Mouse (Mus musculus) monocyte, adult 2 months (primary cell): ENCODE data around the gene Dlg2.
A peak's percentile ranks its signal among the peaks of the same experiment; 100 is the strongest.

Experiments used
- DNase-seq, 2 experiments: peaks; one replicate each; pipeline ENCODE4 v3.0.0; 2022; ENCODE audit warnings: low spot score in 2 of 2, low read depth in 1 of 2

Gene Dlg2

DNA sequence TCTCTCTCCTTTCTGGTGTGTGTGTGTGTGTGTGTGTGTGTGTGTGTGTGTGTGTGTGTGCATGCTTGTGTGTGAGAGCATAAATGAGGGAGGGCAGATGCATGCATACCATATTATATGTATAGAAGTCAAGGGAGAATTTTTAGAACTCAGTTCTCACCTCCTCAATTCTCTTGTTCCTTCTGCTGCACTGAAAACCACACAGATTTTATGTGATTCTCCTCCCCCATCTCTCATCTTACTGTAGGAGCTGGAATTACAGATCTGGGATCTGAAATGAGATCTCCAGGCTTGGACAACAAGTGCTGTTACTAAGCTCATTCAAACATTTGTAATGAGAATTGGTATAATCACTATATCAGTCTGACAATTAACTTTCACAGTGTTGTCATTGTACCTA is 1081.1 kb downstream of the Dlg2 start:
- DNase-seq: no peak

DNA sequence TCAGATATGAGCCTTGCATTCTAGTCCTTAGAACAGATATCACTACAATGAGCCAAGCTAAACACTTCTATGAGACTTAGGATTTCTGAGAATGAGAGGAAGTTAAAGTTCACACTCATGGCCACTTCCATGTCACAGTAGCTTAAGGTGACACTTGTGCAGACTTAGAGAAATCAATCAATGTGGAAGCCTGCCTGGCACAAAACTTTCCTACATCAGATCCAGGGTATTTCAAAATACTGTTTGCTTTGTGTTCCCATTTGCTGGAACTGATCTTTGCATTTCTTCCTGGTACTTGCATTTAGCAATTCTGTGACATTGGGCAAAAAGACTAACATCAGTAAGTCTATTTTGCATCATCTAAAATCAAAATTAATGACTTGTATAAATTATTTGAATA is 1091.0 kb downstream of the Dlg2 start:
- no peak for DNase-seq

DNA sequence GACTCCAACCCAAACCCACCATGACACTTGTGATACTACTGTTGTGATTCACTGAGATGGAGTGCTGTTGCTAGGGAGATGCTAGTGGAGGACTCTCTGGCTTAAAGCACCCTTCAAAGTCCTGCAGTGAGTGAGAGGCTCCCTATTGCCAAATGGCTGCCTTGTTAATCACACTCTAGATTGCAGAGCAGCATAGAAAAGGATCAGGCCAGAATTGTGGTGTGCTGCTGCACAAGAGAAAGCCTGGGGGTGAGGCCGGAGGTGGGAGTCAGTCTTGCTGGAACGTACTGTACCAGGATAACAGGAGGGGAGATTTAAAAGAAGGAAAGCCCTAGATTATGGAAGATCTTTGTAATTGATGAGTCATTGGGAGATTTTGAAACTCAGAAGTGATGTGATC is 1094.5 kb downstream of the Dlg2 start:
- DNase-seq: no peak

DNA sequence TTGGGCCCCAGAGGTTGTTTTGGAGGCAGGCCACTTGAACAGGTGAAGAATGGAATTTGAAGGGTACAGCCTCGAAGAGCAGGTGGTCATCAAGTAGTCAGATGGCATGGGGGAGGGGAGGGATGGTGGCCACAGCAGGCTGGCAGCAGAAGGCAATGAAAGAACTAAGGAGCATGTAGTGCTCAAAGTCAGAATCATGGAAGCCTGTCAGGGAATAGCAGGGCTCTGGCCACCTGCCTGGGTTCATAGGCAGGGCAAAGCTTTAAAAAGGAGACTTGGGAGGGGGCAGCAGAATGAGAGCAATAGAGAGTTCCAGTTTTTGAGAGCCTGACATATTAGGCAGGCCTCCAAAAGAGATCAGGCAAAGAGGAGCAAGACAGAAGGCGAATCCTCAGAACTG is 1096.2 kb downstream of the Dlg2 start:
- no peak for DNase-seq

DNA sequence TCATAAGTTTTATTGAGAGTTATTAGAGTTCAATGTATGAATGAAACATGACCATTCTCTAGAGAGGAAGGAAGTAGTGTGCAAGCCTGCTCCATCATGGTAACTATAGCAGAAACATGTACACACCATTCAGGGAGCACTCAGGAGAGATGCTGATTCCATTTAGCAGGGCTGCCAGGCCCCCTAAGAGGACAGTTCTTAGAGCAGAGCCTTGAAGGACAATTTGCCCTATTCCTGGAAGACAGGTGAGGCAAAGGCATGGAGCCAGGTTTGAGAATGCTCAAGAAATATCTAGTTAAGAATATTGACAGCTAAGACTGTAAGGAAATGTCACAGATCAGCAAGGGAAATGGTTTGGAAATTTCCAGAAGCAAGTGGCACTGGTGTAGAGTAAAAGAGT is 1096.8 kb downstream of the Dlg2 start:
- no peak for DNase-seq

DNA sequence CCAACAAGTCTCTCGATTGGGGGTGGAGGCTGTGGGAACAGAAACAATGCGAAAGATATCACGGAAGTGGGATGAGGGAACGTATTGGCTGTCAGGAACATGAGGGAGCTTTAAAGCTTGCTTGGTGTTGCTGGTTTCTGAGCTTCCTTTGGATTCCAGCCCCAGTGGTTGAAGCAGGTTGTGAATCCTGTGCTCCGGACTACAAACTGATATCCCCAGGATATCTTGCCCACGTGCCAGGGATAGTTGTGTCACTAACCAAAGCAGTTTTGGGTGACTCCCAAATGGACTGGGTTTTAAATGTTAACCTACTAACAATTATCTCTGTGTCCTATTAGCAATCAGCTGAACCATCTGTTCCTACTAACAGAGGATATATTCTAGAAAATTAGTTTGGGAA is 1099.7 kb downstream of the Dlg2 start:
- no peak for DNase-seq

DNA sequence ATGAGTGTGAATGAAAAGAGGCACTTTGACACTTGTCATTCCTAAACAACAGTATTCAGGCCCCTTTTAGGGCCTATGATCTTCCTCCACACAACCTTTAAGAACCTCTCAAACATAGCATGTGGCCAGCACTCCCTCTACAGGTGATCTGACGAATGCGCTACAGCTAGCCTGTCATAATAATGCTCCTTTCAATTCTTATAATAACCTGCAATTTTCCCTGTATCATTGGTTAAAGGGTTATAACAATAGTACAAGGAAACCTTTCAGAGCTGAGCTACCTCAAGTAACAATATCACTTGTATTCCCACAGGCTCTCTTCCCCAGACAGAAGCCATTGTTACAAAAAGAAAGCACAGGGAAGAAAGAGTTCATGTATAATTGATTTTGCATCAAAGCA is 1105.7 kb downstream of the Dlg2 start:
- DNase-seq: no peak

DNA sequence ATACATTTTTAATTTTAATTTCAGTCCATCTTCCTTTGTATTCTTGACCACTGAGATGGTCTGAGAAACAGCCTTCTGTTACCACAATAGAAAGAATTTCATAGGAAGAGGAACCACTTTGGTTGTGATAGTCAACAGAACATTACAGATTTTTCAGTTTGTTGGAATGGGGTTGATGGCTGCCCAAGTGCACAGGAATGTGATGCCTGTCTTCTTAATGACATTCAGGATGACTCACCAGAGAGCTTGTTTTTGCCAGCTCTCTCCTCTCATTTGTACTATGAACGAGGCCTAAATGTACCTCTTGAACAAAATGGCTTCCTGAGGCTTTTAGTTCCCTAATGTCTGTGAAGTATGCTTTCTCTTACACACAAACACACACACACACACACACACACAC is 1107.1 kb downstream of the Dlg2 start:
- DNase-seq: no peak

DNA sequence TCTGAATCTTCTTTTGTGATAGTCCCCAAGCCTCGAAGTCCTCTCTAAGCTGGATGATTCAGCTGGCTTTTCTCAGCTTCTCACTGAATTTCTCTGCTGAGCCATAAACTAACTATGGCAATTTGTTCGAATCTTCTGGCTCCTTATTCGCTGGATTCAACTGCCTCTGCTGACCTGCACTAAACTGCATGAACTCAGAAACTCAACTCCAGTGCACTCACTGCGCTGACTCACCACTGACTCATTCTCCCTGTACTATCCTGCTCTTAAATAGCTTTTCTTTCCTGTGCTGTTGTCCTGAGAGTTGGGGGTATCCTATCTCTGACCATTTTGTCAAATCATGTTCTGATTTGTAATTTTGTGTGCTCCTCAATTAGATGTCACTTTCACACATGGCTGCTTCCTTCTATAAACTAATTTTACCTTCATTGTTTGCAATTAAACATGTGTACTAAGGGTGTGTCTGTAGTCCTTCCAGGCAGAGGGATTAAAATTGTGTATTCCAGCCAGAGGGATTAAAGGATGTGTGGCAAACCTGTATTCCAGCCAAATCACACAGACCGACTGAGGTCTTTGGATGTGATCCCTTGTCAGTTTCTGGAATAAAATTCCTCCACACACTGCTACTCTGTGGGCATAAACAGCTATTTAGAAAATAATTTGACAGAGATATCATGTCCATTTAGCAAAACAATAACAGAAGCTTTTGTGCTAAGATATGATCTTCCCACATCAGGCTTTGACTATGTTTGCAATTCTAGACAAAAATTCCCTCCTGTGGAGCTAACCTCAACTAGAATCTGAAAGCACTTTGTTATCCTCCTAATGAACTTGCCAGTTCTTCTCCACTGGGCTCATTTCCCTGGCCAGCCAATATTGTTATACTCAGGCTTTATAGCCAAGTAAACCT is 1115.0 kb downstream of the Dlg2 start:
- DNase-seq: no peak

DNA sequence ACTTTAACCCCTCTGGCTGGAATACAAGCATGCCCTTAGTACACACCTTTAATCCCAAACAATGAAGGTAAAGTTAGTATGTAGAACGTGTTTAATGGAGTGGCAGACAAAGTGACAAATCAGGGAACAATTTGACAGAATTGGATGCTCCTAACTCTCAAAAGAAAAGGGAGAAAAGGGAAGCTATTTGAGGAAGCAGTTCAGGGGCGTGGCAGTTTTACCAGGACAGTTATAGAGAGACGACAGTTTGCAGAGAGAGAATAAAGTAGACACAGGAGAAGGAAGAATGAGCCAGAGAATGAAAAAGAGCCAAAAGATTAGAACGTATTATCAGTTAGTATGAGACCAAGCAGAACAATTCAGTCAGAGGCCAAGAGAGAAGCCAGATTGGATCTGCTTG is 1122.1 kb downstream of the Dlg2 start:
- peak; percentile 4 to 11 for DNase-seq

DNA sequence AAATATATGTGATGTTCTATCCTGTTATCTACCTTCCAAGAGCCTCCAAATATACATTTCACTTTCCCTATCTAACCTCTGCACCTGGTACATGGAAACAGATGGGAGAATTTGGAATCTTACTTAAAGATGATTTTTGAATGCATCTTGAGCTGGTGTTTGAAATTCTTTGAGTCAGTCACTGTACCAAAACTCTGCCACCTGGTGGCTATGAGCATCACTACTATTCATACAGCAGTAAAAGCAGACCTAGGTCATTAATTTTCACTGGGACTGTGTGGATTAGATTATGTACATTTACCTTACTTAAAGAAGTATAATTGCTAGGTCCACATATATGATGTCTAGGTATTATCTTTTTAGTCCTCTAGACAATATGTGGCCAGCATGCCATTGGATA is 1124.8 kb downstream of the Dlg2 start:
- no peak for DNase-seq

DNA sequence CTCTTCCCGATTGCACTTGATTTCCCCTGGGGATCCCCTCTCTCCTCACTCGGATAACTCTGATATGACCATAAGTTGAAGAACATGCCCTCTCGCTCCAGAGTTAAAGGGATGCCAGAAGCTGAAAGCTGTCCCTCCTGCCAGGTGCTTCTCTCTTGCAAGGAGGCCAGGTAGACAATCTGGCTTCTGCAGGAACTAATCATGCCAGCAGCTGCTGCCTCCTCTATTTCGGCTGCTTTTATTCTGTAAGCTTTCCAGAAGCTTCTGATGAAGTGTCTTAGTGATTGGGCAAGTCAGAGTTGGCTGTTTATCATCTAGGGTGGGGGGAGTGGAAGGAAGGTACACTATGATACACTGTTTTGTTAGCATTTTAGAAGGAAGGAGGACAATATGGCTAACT is 1127.1 kb downstream of the Dlg2 start:
- no peak for DNase-seq

DNA sequence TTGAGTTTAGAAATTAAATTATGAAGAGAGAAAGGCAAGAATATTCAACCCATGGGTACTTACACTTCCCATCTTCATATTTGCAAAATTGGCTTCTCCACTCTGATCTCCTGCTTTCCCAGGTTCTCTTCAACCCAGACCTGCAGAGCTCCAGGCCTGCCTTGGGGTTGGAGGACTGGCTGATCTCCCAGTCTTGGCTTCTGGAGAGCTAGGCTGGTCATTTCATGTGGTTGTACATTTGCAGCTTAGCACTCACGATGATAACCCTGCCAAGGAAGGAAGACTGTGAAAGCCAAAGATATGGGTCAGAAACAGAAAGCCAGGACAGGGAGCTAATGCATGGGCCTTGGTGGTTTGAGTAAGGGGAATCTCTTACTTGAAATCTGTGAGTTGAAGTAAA is 1176.6 kb downstream of the Dlg2 start:
- no peak for DNase-seq

DNA sequence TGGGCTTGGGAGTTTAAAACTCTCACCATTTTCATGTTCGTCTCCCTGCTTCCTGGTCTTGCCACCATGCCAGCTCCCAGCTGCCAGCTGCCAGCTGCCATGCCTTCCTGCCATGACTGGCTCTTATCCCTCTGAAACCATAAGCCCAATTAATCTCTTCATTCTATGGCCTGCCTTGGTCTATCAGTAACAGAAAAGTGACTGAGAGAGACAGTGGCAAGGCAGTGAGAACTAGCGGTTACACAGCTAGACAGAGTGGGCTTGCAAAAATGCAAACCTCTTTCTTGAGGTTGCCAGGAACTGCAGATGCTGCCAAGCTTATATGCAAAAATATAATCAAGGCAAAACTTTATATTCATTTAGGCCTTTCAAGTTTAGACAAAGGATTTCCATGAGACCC is 1183.0 kb downstream of the Dlg2 start:
- DNase-seq: no peak

DNA sequence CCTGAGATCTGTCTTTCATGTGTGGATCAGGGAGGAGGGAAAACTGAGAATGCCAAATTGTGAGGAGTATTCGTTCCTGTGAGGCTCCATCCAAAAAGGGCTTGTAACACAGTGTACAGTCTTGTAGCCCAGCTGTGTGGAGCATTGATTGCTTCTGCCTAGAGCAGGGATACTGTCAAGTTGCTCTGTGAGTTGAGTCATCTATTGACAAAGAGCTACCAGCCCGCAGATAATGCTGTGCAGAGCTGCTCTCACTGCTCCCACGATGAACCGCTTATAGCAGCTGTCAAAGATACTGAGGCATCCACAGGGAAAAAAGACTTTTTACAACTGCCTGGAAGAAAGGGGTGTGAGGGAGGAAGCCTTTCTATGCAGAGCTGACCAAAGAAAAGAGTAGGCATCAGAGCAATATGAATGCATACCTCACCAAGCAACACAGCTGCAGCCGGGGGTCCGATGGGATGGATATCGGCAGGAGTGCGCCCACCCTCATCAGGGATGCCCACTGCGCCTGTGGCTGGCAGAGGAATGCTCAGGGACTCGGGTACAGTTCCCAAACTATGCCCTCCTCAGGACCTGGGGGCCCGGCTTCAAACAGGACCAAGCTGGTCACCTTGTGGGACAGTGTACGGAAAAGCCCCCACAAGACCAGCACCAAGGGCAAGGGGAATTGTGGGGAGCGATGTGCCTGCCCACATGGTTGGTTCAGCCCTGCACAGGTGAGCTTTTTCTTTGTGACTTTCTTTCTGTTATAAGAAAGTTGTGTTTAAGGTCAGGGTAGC is 1196.0 kb downstream of the Dlg2 start:
- no peak for DNase-seq

DNA sequence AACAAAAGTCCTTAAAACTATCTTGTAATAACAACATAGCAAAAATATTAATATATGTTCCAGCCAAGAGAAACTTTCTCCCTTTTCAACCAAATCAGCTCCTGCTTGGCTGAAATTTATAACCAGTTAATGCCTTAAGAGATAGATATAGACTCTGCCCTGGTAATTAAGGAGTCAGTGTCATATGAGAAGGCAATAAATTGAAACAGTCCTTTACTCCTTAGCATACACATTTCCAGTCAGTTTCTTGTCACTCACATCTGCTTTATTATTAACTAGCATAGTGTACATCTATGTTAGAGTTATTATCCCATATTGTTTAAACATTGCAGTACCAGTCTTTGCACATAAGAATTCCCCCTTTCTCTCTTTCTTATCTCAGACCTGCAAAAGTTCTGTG is 1197.9 kb downstream of the Dlg2 start:
- no peak for DNase-seq

DNA sequence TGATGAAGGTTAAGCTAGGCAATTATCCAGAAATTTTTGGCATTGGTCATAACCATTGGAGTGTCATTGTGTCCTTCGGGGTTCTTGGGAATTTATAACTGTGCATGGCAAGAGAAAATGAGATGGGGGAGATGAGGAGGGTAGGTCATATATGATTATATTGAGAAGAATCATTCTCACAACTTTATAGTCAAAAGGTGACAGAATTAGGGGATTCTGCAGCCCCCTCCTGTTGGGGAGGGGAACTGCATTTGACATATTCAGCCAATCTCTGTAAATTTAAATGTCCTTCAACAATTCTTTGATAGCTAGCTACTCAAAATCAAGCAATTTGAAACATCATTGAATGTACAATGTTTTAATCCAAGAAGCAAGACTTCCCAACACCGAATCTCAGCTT is 1201.5 kb downstream of the Dlg2 start:
- no peak for DNase-seq

DNA sequence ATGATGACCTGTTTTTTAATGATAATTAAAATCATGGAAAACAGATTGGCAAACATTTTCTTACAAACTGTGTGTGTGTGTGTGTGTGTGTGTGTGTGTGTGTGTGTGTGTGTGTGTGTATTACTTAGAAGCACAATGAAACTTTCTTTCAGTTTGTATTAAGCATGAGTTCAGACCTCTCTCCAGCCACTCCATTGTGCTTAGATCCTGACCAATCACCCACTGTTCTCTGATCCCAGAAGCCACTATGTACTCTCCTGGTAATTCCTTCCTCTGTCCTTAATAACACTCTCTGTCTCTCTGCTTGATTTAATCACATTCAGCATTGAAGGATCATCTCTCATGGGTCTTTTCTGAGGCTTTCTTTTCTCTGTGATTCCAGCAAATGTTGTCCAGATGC is 1211.5 kb downstream of the Dlg2 start:
- no peak for DNase-seq

DNA sequence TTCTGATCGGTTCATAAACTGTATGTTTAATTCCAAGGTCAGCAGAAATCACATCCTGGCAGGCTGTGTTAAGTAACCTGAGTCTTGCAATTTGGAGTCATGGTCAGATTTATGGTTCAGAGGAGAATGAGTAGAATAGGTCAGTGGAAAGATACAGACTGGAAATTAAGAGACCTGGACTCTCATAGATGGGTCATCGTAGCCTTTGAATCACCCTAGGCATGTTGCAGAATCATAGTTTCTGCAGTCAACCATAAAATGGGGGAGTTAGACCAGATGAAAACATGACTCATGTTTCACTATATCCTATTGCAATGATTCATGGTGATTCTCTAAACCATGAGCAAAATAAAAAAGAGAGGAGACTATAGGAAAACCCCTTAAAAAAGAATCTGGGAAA is 1213.4 kb downstream of the Dlg2 start:
- DNase-seq: no peak

DNA sequence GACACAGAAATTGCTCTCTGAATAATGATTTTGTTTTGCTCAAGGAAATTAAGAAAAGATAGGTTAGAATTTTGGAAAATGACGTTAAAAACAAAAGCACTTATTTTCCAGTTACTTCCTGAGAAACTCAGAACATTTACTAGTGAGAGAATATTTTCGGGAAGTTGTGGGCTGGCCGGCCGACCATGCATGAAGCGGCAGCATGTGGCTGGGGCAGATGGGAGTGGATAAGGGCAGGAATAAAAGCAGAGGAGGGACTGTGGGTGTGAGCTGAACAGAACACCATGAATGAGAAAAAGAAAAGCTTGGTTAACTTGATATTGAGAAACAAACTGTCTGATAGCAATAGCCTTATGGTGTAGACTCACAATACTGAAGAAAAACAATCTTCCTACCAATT is 1233.4 kb downstream of the Dlg2 start:
- DNase-seq: no peak

DNA sequence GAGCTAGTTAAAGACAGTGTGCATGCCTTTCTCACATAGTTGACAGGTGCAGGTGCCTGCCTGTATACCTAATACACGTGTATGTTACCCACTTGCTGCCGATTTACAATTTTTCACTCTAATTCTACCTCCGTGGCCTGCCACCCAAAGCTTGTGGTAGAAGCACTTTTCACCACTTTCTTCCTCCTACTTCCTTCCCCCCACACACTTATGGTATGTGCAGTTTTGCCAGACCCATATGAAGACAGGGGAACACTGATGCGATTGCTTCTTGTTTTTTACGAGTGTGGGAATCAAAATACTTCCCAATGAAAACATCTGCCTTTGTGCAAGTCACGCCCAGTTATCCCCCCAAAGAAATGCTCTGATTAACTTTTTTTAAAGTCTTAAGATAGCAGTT is 1234.7 kb downstream of the Dlg2 start:
- DNase-seq: no peak

DNA sequence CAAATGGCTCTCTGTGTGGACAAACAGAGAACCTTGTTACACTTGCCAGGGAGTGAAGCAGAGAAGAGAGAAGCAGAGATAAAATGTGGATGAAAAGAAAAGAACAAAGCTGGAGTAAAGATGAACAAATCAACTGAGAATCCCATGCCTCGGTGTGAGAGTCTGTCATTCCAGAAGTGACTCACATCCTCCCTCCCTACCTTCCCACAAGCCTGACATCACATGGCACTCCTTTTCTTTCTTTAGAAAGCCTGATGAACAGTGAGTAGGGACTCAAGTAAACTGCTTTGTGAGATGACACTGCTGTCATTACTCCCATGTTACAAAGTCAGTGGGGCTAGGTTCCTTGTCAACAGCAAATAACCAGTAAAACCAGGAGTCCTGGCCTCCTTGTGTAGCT is 1239.3 kb downstream of the Dlg2 start:
- no peak for DNase-seq

DNA sequence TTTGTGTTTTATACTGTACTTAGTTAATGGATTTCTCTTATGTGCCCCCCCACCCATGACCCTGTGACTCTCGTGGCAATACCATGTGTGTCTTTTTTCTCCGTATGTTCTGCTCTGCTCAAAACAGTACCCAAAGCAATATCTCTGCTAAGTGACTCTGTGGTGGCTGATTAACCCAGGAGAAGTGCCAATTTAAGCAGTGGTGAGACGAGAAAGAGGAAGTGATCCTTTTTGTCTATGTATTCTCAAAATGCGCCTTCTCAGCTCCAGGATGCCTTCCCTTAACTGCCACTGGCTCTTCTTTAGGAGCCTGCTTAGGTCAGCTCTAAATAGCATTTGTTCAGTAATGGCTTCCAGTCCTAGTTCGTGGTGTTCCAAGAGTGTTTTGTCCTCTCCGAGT is 1240.2 kb downstream of the Dlg2 start:
- peak in 1 of 2 experiments; percentile 16 for DNase-seq
